Mouse (Mus musculus) neural tube, embryonic 14.5 days (tissue): ENCODE data around the gene Sgpp2. TPM values are rescaled to one million over a fixed set of nuclear protein-coding genes. Genes with fewer than 3 reads are reported as not detected.

Experiments used
- ATAC-seq: fragments of 200-750 bp; cut with Nextera tagmentation; 2 replicates; pipeline ENCODE4 v1.8.0; 2017; ENCODE audit warnings: low read depth, mild to moderate bottlenecking, moderate TSS enrichment, moderate library complexity
- H3K27ac ChIP-seq: fragments of 300-500 bp; sonication (generic); 2 replicates; pipeline ENCODE4 v1.5.1; 2014; ENCODE audit warnings: low read depth, mild to moderate bottlenecking, control low read depth, low read length, moderate library complexity, mixed read lengths
- H3K27me3 ChIP-seq: fragments of 300-500 bp; sonication (generic); 2 replicates; pipeline ENCODE4 v1.6.1; 2014; ENCODE audit warnings: low read length; ENCODE audit not compliant: control insufficient read depth, insufficient read depth
- H3K36me3 ChIP-seq: fragments of 300-500 bp; sonication (generic); 2 replicates; pipeline ENCODE4 v1.6.1; 2014; ENCODE audit warnings: low read length, mixed read lengths; ENCODE audit not compliant: control insufficient read depth, insufficient read depth
- H3K4me1 ChIP-seq: fragments of 300-500 bp; sonication (generic); 2 replicates; pipeline ENCODE4 v1.6.1; 2014; ENCODE audit warnings: low read length; ENCODE audit not compliant: control insufficient read depth, insufficient read depth
- H3K4me2 ChIP-seq: fragments of 300-500 bp; sonication (generic); 2 replicates; pipeline ENCODE4 v1.6.1; 2014; ENCODE audit warnings: mild to moderate bottlenecking, low read depth, low read length, control low read depth
- H3K4me3 ChIP-seq: fragments of 300-500 bp; sonication (generic); 2 replicates; pipeline ENCODE4 v1.5.1; 2014; ENCODE audit warnings: low read depth, low read length, control low read depth, mixed read lengths
- H3K9ac ChIP-seq: fragments of 300-500 bp; sonication (generic); replicated peaks from 2 replicates; pipeline ENCODE4 v1.6.1; 2014; ENCODE audit warnings: low read depth, mild to moderate bottlenecking, control low read depth, low read length, mixed read lengths
- H3K9me3 ChIP-seq: fragments of 300-500 bp; sonication (generic); 2 replicates; pipeline ENCODE4 v1.6.1; 2016; ENCODE audit warnings: low read length; ENCODE audit not compliant: control insufficient read depth
- WGBS: fragments of 180-500 bp; shearing (Covaris S2); extraction: QIAGEN DNeasy Blood & Tissue Kit; methylation state at CpG from one replicate; pipeline ENCODE4 v1.1.7; 2014; 5-methylcytosine and 5-hydroxymethylcytosine counted together
- polyA plus RNA-seq: library from polyadenylated mRNA; unstranded; fragments of >200 nt; fragmentation: Nextera tagmentation; extraction: Ambion mirVana; gene quantifications from 2 replicates; pipeline ENCODE4 v1.2.1, GENCODE M21; 2014

Sgpp2 gene
- 1.6 and 2.6 TPM in 2 replicates for polyA plus RNA-seq

- peak; percentile 82 for ATAC-seq
- Histone ChIP-seq H3K9ac (peak within 1 kb of the TSS; percentile 29; the same call in 1 of the 2 replicates), H3K27ac (no peak within 1 kb of the TSS), H3K4me3 (peak within 1 kb of the TSS; percentile 42), H3K9me3 (no peaks in the 10 kb centered on the region), H3K4me2 (peak within 1 kb of the TSS; percentile 94), H3K36me3 (no peaks in the 10 kb centered on the region), H3K27me3 (peaks cover 17% of the 10 kb centered on the region), H3K4me1 (peaks cover 13% of the 10 kb centered on the region; the same call in 1 of the 2 replicates)
- 0% methylated on average over 67 of the region's 68 CpGs for WGBS
Measured at GRCm38 (mm10) chr1:78310021-78310752, at the start of gene Sgpp2. Sgpp2 (plus strand) TSS chr1:78310345.

- H3K27ac ChIP-seq, result no peak overlapping the region
- WGBS, result 68% methylated on average over 5 of the region's 5 CpGs
- H3K9me3 ChIP-seq, result no peaks in the 10 kb centered on the region
- H3K4me2 ChIP-seq, result no peak overlapping the region
- no peaks in the 10 kb centered on the region for H3K27me3 ChIP-seq
- no peak for ATAC-seq
- H3K4me1 ChIP-seq, result no peaks in the 10 kb centered on the region
- H3K36me3 ChIP-seq, result no peaks in the 10 kb centered on the region
- H3K4me3 ChIP-seq, result no peak overlapping the region
- no peak overlapping the region for H3K9ac ChIP-seq
Measured at GRCm38 (mm10) chr1:78267519-78267918, 42.6 kb upstream of the Sgpp2 start.

- Histone ChIP-seq H3K4me3 (no peak overlapping the region), H3K9ac (no peak overlapping the region), H3K9me3 (no peaks in the 10 kb centered on the region), H3K4me2 (no peak overlapping the region), H3K4me1 (no peaks in the 10 kb centered on the region), H3K27ac (no peak overlapping the region), H3K27me3 (no peaks in the 10 kb centered on the region), H3K36me3 (no peaks in the 10 kb centered on the region)
- no peak for ATAC-seq
- 81% methylated on average over 3 of the region's 3 CpGs for WGBS
Measured at GRCm38 (mm10) chr1:78272915-78273314, 37.2 kb upstream of the Sgpp2 start.

DNA sequence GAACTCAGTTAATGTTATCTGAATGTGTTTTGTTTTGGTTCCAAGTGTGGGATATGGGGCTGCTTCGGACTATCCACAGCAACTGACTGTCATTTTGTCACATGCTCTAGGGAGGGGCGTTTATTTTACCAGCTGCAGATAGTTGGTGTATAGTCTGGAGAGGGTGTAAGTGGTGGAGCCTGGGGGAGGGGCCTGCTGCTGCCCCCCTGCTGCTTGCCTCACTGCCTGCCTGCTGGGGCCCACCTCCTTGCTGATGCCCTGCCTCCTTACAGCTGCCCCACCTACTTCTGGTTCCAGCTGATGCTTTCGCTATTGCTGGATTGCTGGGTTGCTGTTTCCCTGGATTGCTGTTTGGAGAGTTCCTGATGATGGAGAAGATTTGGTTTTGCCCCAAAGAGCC lies 31.0 kb upstream of the Sgpp2 start:
- Histone ChIP-seq H3K9me3 (no peaks in the 10 kb centered on the region), H3K36me3 (no peaks in the 10 kb centered on the region), H3K27ac (no peak overlapping the region), H3K27me3 (no peaks in the 10 kb centered on the region), H3K4me2 (no peak overlapping the region), H3K9ac (no peak overlapping the region), H3K4me1 (no peaks in the 10 kb centered on the region), H3K4me3 (no peak overlapping the region)
- WGBS, result 39% methylated on average over 3 of the region's 3 CpGs
- no peak for ATAC-seq

- H3K36me3 ChIP-seq, result no peaks in the 10 kb centered on the region
- no peak overlapping the region for H3K4me2 ChIP-seq
- 93% methylated on average over 3 of the region's 3 CpGs for WGBS
- H3K27me3 ChIP-seq, result no peaks in the 10 kb centered on the region
- no peak for ATAC-seq
- no peak overlapping the region for H3K9ac ChIP-seq
- no peaks in the 10 kb centered on the region for H3K9me3 ChIP-seq
- H3K4me1 ChIP-seq, result no peaks in the 10 kb centered on the region
- H3K4me3 ChIP-seq, result no peak overlapping the region
- H3K27ac ChIP-seq, result no peak overlapping the region
Measured at GRCm38 (mm10) chr1:78292397-78292796, 17.7 kb upstream of the Sgpp2 start.

DNA sequence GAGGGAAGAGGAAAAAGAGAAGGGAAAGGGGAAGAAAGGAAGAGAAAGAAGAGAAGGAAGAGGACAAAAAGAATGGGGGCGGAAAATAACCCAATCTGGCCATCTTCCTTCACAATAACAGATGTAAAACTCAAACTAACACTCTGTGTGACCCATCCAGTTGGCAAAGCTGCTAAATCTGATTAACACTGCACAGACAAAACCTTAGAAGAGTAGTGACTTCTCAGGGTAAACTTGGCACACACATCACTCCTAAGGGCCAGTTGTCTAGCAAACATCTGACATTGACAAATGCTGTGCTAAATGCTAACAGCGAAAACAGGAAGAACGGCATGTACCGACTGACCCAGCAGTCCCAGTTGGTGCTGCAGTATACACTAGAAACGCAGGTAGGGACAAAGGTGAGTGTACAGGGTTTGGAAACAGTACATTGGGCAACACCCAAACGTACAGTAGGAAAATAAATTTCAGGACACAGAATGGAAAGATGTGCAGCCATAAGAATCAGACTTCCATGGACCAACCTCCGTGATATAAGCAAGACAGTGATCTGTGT lies 10.4 kb upstream of the Sgpp2 start:
- H3K27me3 ChIP-seq, result no peaks in the 10 kb centered on the region
- no peak for ATAC-seq
- H3K36me3 ChIP-seq, result no peaks in the 10 kb centered on the region
- no peak overlapping the region for H3K4me2 ChIP-seq
- no peaks in the 10 kb centered on the region for H3K9me3 ChIP-seq
- H3K9ac ChIP-seq, result no peak overlapping the region
- WGBS, result 83% methylated on average over 7 of the region's 7 CpGs
- H3K27ac ChIP-seq, result no peak overlapping the region
- no peaks in the 10 kb centered on the region for H3K4me1 ChIP-seq
- no peak overlapping the region for H3K4me3 ChIP-seq

- ATAC-seq, result no peak
- H3K36me3 ChIP-seq, result no peaks in the 10 kb centered on the region
- H3K4me2 ChIP-seq, result no peak overlapping the region
- H3K4me3 ChIP-seq, result no peak overlapping the region
- no peak overlapping the region for H3K9ac ChIP-seq
- no peak overlapping the region for H3K27ac ChIP-seq
- no peaks in the 10 kb centered on the region for H3K9me3 ChIP-seq
- H3K27me3 ChIP-seq, result peaks cover 17% of the 10 kb centered on the region
- 94% methylated on average over 1 of the region's 1 CpGs for WGBS
- peaks cover 13% of the 10 kb centered on the region; the same call in 1 of the 2 replicates for H3K4me1 ChIP-seq
Measured at GRCm38 (mm10) chr1:78308688-78309087, 1.5 kb upstream of the Sgpp2 start.

GRCm38 (mm10) chr1:78309280-78309679 lies 865 bp upstream of the Sgpp2 start:
- no peak overlapping the region for H3K4me3 ChIP-seq
- ATAC-seq, result no peak
- 2% methylated on average over 9 of the region's 9 CpGs for WGBS
- peaks cover 13% of the 10 kb centered on the region; the same call in 1 of the 2 replicates for H3K4me1 ChIP-seq
- no peak overlapping the region for H3K4me2 ChIP-seq
- H3K36me3 ChIP-seq, result no peaks in the 10 kb centered on the region
- H3K9me3 ChIP-seq, result no peaks in the 10 kb centered on the region
- H3K27ac ChIP-seq, result no peak overlapping the region
- peaks cover 17% of the 10 kb centered on the region for H3K27me3 ChIP-seq
- no peak overlapping the region for H3K9ac ChIP-seq

- peak overlapping the region; percentile 42 for H3K4me3 ChIP-seq
- H3K9me3 ChIP-seq, result no peaks in the 10 kb centered on the region
- no peak overlapping the region for H3K9ac ChIP-seq
- H3K27me3 ChIP-seq, result peaks cover 17% of the 10 kb centered on the region
- H3K4me1 ChIP-seq, result peaks cover 13% of the 10 kb centered on the region; the same call in 1 of the 2 replicates
- peak; percentile 70; the same call in 1 of the 2 replicates for ATAC-seq
- no peak overlapping the region for H3K27ac ChIP-seq
- H3K4me2 ChIP-seq, result peak overlapping the region; percentile 94
- H3K36me3 ChIP-seq, result no peaks in the 10 kb centered on the region
- WGBS, result under 1% methylated on average over 17 of the region's 17 CpGs
Measured at GRCm38 (mm10) chr1:78310861-78311341, 756 bp downstream of the Sgpp2 start.
